Mouse (Mus musculus) lung, embryonic 14.5 days (tissue): ENCODE data around the gene Ankrd63. TPM values are rescaled to one million over a fixed set of nuclear protein-coding genes. Genes with fewer than 3 reads are reported as not detected.

ENCODE experiments used
- ATAC-seq: fragments of 200-750 bp; cut with Nextera tagmentation; 2 replicates; pipeline ENCODE4 v1.8.0; 2017; ENCODE audit warnings: mild to moderate bottlenecking, moderate TSS enrichment, moderate library complexity; ENCODE audit not compliant: insufficient read depth
- DNase-seq: peaks from one replicate; pipeline ENCODE4 v3.0.0-alpha.2; 2015
- H3K27ac ChIP-seq: fragments of 300-500 bp; sonication (generic); 2 replicates; pipeline ENCODE4 v1.5.1; 2014; ENCODE audit warnings: low read depth, mild to moderate bottlenecking, moderate library complexity
- H3K27me3 ChIP-seq: fragments of 300-500 bp; sonication (generic); 2 replicates; pipeline ENCODE4 v1.6.1; 2014; ENCODE audit warnings: low read length, control low read depth; ENCODE audit not compliant: insufficient read depth
- H3K36me3 ChIP-seq: fragments of 300-500 bp; sonication (generic); 2 replicates; pipeline ENCODE4 v1.6.1; 2014; ENCODE audit warnings: control low read depth; ENCODE audit not compliant: insufficient read depth
- H3K4me1 ChIP-seq: fragments of 300-500 bp; sonication (generic); 2 replicates; pipeline ENCODE4 v1.6.1; 2014; ENCODE audit warnings: antibody characterized with exemption, control low read depth; ENCODE audit not compliant: insufficient read depth
- H3K4me2 ChIP-seq: fragments of 300-500 bp; sonication (generic); 2 replicates; pipeline ENCODE4 v1.6.1; 2014; ENCODE audit warnings: mild to moderate bottlenecking
- H3K4me3 ChIP-seq: fragments of 300-500 bp; sonication (generic); 2 replicates; pipeline ENCODE4 v1.5.1; 2014; ENCODE audit warnings: low read depth, low read length
- H3K9ac ChIP-seq: fragments of 300-500 bp; sonication (generic); 2 replicates; pipeline ENCODE4 v1.6.1; 2014
- H3K9me3 ChIP-seq: fragments of 300-500 bp; sonication (generic); 2 replicates; pipeline ENCODE4 v1.6.1; 2016; ENCODE audit warnings: low read depth, low read length, control low read depth
- CTCF ChIP-seq: IDR thresholded peaks from 2 replicates; pipeline ENCODE4 v1.5.1; 2016; ENCODE audit warnings: antibody characterized with exemption, low read depth
- WGBS: fragments of 180-500 bp; shearing (Covaris S2); extraction: QIAGEN DNeasy Blood & Tissue Kit; methylation state at CpG from one replicate; pipeline ENCODE4 v1.1.7; 2014; 5-methylcytosine and 5-hydroxymethylcytosine counted together
- polyA plus RNA-seq: library from polyadenylated mRNA; unstranded; fragments of >200 nt; fragmentation: Nextera tagmentation; extraction: Ambion mirVana; gene quantifications from 2 replicates; pipeline ENCODE4 v1.2.1, GENCODE M21; 2014

Gene Ankrd63
- polyA plus RNA-seq, 1 experiment from 2014 or later = not detected

DNA sequence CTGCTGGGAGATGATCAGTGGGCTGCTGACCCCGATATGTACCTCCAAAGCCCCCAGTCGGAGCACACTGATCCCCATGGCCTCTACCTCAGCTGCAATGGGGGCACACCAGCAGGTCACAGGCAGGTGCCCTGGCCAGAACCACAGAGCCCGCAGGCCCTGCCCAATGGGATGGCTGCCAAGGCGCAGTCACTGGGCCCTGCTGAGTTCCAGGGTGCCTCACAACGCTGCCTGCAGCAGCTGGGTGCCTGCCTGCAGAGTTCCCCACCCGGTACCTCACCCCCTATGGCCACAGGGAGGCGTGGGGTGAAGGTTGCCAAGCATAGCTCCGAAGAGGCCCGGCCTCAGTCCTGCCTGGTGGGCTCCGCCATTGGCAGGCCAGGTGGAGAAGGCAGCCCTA, 13.9 kb downstream of the Ankrd63 start:
- no peak overlapping the region for H3K4me3 ChIP-seq
- no peak for TF ChIP-seq CTCF
- WGBS = 71% methylated on average over 10 of the region's 10 CpGs

DNA sequence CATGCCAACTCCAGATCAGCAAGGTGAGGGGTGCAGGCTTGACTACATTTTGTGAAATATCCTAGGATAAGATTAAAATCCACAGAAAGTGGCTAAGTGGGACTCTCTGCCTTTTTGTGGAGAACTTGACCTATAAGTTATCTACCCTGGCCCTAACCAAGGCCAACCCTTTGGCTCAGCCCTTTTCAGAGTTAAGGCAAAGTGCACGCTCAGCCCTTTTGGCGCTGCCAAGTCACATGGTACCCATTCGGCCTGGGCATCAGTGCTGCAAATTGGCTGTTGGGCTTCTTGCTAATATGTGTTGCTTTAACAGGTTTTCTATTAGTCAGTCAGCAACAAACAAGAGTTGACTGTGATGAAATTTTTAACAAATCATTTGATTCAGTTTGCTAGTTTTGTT, 16.0 kb downstream of the Ankrd63 start:
- H3K36me3 ChIP-seq = no peaks in the 10 kb centered on the region
- no peaks in the 10 kb centered on the region for H3K27me3 ChIP-seq
- H3K9me3 ChIP-seq = no peaks in the 10 kb centered on the region
- H3K4me1 ChIP-seq = no peaks in the 10 kb centered on the region
- DNase-seq = no peak
- no peak for ATAC-seq
- no peak overlapping the region for H3K4me2 ChIP-seq
- 90% methylated on average over 3 of the region's 3 CpGs for WGBS
- H3K27ac ChIP-seq = no peak overlapping the region
- no peak overlapping the region for H3K4me3 ChIP-seq
- H3K9ac ChIP-seq = no peak overlapping the region
- no peak for TF ChIP-seq CTCF

More for the DNA sequence above, 13.9 kb downstream of the Ankrd63 start:
- DNase-seq = no peak
- Histone ChIP-seq H3K9me3 (no peaks in the 10 kb centered on the region), H3K27ac (no peak overlapping the region), H3K36me3 (no peaks in the 10 kb centered on the region), H3K27me3 (no peaks in the 10 kb centered on the region), H3K4me1 (no peaks in the 10 kb centered on the region), H3K4me2 (no peak overlapping the region), H3K9ac (no peak overlapping the region)
- no peak for ATAC-seq

DNA sequence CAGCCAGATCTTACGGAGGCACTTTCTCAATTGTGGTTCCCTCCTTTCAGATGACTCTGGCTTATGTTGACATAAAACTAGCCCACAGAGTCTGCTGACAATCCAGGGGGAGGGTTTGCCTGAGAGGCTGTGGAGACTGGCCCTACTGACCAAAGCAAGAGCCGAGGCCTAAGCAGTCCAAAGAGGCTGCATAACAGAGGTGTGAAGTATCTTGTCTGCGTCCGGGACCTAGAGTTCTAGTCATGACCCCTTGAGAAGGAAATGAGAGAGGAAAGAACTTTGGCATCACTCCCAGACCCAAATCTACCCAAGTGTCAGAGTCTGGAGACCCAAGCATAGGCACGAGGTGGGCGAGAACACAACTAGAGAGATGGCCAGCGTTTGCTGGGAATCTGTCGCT, 17.1 kb downstream of the Ankrd63 start:
- H3K9me3 ChIP-seq = no peaks in the 10 kb centered on the region
- no peaks in the 10 kb centered on the region for H3K36me3 ChIP-seq
- TF ChIP-seq CTCF = no peak
- DNase-seq (no peak), ATAC-seq (no peak)
- no peak overlapping the region for H3K4me3 ChIP-seq
- H3K4me1 ChIP-seq = no peaks in the 10 kb centered on the region
- H3K4me2 ChIP-seq = no peak overlapping the region
- no peaks in the 10 kb centered on the region for H3K27me3 ChIP-seq
- 49% methylated on average over 8 of the region's 8 CpGs for whole genome bisulfite sequencing
- no peak overlapping the region for H3K27ac ChIP-seq
- no peak overlapping the region for H3K9ac ChIP-seq

DNA sequence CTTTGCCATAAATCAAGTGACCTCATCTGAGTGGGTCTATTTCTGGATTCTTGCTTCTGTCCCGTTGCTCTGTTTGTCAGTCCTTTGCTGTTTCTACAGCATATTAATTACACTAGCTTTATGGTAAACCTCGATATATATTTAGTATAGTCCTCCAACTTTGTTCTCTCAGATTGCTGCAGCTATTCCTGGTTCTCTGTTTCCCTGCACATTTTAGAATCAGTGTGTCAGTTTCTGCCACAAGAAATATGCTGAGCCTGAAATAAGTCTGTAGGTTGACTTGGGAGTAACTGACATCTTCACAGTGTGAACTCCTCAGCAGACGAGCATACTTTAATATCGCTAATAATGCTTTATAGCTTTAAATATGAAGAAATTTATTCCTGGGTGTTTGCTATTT, 18.7 kb downstream of the Ankrd63 start:
- TF ChIP-seq CTCF = no peak
- ATAC-seq (no peak), DNase-seq (no peak)
- Histone ChIP-seq H3K27me3 (no peaks in the 10 kb centered on the region), H3K4me1 (no peaks in the 10 kb centered on the region), H3K27ac (no peak overlapping the region), H3K4me3 (no peak overlapping the region), H3K4me2 (no peak overlapping the region), H3K9ac (no peak overlapping the region), H3K9me3 (no peaks in the 10 kb centered on the region), H3K36me3 (no peaks in the 10 kb centered on the region)
- WGBS = 74% methylated on average over 4 of the region's 4 CpGs

DNA sequence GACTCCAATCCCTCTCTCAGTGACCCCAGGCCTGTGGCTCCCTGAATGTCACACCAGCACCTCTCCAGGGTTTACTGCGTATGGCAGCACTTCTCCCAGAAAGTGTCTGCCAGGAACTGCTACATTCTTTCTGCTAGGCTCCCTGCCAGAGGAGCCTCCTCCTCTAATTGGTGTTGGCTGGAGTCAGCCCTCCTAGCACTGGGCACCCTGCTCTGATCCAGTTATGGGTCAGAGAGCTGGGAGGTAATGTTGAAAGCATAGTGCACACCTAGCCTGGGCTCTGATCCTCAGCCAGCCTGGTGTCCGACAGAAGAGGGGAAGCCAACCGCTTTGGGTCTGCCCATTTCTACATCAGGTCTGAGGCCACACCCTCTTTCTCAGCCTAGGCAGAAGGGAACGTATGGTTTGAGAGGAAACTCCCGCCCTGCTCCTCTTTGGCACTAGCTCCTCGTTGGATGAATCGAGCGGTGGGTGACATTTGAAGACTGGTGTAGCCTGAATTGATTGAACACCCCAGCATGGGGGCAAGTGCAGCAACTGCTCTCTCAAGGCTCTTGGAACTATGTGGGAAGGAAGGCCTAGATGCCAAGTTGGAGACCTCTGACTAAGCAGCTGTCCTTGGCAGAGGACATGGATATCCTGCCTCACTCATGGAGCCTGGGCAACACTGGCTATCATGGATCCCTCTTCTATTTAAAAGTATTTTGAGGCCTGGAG, 21.1 kb downstream of the Ankrd63 start:
- H3K36me3 ChIP-seq = no peaks in the 10 kb centered on the region
- DNase-seq = peak; percentile 51
- H3K4me1 ChIP-seq = 0 out of 2 replicates have a peak, but pooled peaks cover under 1% of the 10 kb centered on the region
- no peak overlapping the region for H3K4me3 ChIP-seq
- 29% methylated on average over 8 of the region's 8 CpGs for WGBS
- H3K4me2 ChIP-seq = no peak overlapping the region
- TF ChIP-seq CTCF = no peak
- ATAC-seq = peak; percentile 39; the same call in 1 of the 2 replicates
- no peaks in the 10 kb centered on the region for H3K9me3 ChIP-seq
- H3K27ac ChIP-seq = no peak overlapping the region
- H3K9ac ChIP-seq = no peak overlapping the region
- peaks cover 13% of the 10 kb centered on the region for H3K27me3 ChIP-seq

DNA sequence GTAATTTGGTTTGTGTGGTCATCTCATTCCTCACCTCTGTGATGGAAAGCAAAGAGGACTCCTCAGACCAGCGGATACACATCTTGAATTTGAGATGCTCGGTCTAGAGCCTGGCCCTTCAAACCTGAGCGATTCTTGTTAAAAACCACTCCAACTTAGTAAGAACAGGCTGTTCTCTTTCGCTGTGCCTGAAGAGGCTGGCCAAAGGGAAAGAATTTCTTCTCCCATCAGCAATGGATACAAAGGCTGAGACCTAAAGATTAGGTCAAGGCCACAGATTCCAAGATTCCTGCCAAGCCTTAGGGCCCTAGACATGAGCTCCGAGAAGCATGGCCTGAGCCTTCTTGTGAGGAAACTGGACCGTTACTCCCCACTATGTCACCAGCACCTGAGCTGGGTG, 22.8 kb downstream of the Ankrd63 start:
- peaks cover 30% of the 10 kb centered on the region for H3K27me3 ChIP-seq
- H3K36me3 ChIP-seq = no peaks in the 10 kb centered on the region
- DNase-seq (no peak), ATAC-seq (no peak)
- no peak for TF ChIP-seq CTCF
- no peaks in the 10 kb centered on the region for H3K9me3 ChIP-seq
- 79% methylated on average over 6 of the region's 6 CpGs for WGBS
- no peak overlapping the region for H3K27ac ChIP-seq
- H3K4me1 ChIP-seq = 0 out of 2 replicates have a peak, but pooled peaks cover 7% of the 10 kb centered on the region
- no peak overlapping the region for H3K4me3 ChIP-seq
- H3K4me2 ChIP-seq = no peak overlapping the region
- no peak overlapping the region for H3K9ac ChIP-seq

DNA sequence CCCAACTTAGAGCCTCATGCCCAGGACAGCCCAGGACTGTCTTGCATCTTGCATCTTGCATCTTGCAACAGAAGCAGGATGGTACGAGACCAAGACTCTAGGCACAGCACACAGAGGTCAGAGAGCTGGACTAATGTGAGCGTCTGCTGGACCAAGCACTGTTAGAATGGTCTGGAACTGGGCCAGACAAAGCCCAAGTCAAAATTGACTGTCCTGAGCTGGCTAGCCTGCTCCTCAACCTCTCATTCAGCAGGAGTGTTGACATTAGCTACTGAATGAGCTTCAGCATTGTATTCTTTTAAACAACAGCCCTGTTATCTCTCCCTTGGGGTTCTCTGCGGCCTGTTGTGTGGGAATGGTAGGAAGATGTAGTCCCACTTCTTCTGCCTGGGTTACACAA, 24.2 kb downstream of the Ankrd63 start:
- ATAC-seq = no peak
- no peak overlapping the region for H3K4me2 ChIP-seq
- H3K27me3 ChIP-seq = peaks cover 42% of the 10 kb centered on the region
- H3K36me3 ChIP-seq = no peaks in the 10 kb centered on the region
- H3K9ac ChIP-seq = no peak overlapping the region
- H3K27ac ChIP-seq = no peak overlapping the region
- H3K4me3 ChIP-seq = no peak overlapping the region
- H3K4me1 ChIP-seq = 0 out of 2 replicates have a peak, but pooled peaks cover 7% of the 10 kb centered on the region
- DNase-seq = no peak
- WGBS = 53% methylated on average over 3 of the region's 3 CpGs
- no peaks in the 10 kb centered on the region for H3K9me3 ChIP-seq
- TF ChIP-seq CTCF = no peak
